Mouse (Mus musculus) ovary, postnatal 10 days (tissue): ENCODE data around the gene Pex6.
"Not testable (repeated sequence)": the region's sequence is repeated elsewhere in the genome, so short reads cannot be mapped to it uniquely, and the experiment has no call there.

Experiments used
- DNase-seq: peaks from one replicate; pipeline ENCODE4 v3.0.0; 2022; ENCODE audit warnings: low spot score

Gene Pex6

GRCm38 (mm10) chr17:46735287-46735686, 24.0 kb downstream of the Pex6 start:
- DNase-seq: no peak

GRCm38 (mm10) chr17:46736160-46736559, 24.9 kb downstream of the Pex6 start:
- no peak for DNase-seq

- no peak for DNase-seq
Observed at GRCm38 (mm10) chr17:46741305-46741704, 30.0 kb downstream of the Pex6 start.

- no peak for DNase-seq
Observed at GRCm38 (mm10) chr17:46742986-46743385, 31.7 kb downstream of the Pex6 start.

- DNase-seq: no peak
Observed at GRCm38 (mm10) chr17:46745506-46745905, 34.2 kb downstream of the Pex6 start.

- DNase-seq: no peak
Observed at GRCm38 (mm10) chr17:46747234-46747633, 36.0 kb downstream of the Pex6 start.

GRCm38 (mm10) chr17:46747806-46748205, 36.5 kb downstream of the Pex6 start:
- no peak for DNase-seq

- no peak for DNase-seq
Observed at GRCm38 (mm10) chr17:46749282-46749681, 38.0 kb downstream of the Pex6 start.

- DNase-seq: no peak
Observed at GRCm38 (mm10) chr17:46750580-46750979, 39.3 kb downstream of the Pex6 start.

- no peak for DNase-seq
Observed at GRCm38 (mm10) chr17:46751056-46751793, 40.0 kb downstream of the Pex6 start.

GRCm38 (mm10) chr17:46751794-46752556, 40.7 kb downstream of the Pex6 start, which contains the start of gene Cnpy3:
Cnpy3 (minus strand) TSS chr17:46752214.
- peak; percentile 80 for DNase-seq

- DNase-seq: no peak
Observed at GRCm38 (mm10) chr17:46758753-46759152, 47.5 kb downstream of the Pex6 start.

- no peak for DNase-seq
Observed at GRCm38 (mm10) chr17:46763544-46763943, 52.3 kb downstream of the Pex6 start, which contains the start of gene Ptcra. Ptcra (minus strand) TSS chr17:46763712.

- DNase-seq: not testable (repeated sequence)
Observed at GRCm38 (mm10) chr17:46764916-46765315, 53.7 kb downstream of the Pex6 start.

- no peak for DNase-seq
Observed at GRCm38 (mm10) chr17:46767868-46768267, 56.6 kb downstream of the Pex6 start.

GRCm38 (mm10) chr17:46770546-46770945, 59.3 kb downstream of the Pex6 start:
- no peak for DNase-seq

GRCm38 (mm10) chr17:46771025-46771424, 59.8 kb downstream of the Pex6 start:
- no peak for DNase-seq

- DNase-seq: no peak
Observed at GRCm38 (mm10) chr17:46771616-46772015, 60.4 kb downstream of the Pex6 start.

GRCm38 (mm10) chr17:46772038-46772403, 60.8 kb downstream of the Pex6 start:
- DNase-seq: no peak

- DNase-seq: peak; percentile 73
Observed at GRCm38 (mm10) chr17:46772404-46773277, 61.4 kb downstream of the Pex6 start, which contains the start of gene 2310039H08Rik. 2310039H08Rik (plus strand) TSS chr17:46772635.

- DNase-seq: no peak
Observed at GRCm38 (mm10) chr17:46773278-46774130, 62.2 kb downstream of the Pex6 start.
